Mouse (Mus musculus): Measurements from ENCODE around the gene Ppp1r8. TPM values are rescaled to one million over a fixed set of nuclear protein-coding genes. Genes with fewer than 3 reads are reported as not detected.
A peak's percentile ranks its signal among the peaks of the same experiment; 100 is the strongest.

Gene Ppp1r8
- polyA plus RNA-seq, 1 experiment = 50.2 TPM

GRCm38 (mm10) chr4:132783732-132784131 is 59.2 kb downstream of the Ppp1r8 start:
- Histone ChIP-seq H3K4me1 (ENCODE audit: control insufficient read depth, insufficient read depth, low read length) (no peaks in the 10 kb centered on the region; the same call in 1 of the 2 replicates), H3K27ac (ENCODE audit: control insufficient read depth, insufficient read depth, low read depth, low read length, poor library complexity) (no peak overlapping the region), H3K4me3 (replicated peaks; ENCODE audit: control insufficient read depth, low read depth, low read length) (no peak overlapping the region)
- no peak for TF ChIP-seq POLR2A (IDR thresholded peaks at IDR 0.05; ENCODE audit: borderline replicate concordance, control insufficient read depth, low read depth, low read length)
- WGBS = 74% methylated on average over 2 of the region's 2 CpGs

- TF ChIP-seq CTCF (IDR thresholded peaks at IDR 0.05; ENCODE audit: control insufficient read depth, insufficient read depth, low read length) = no peak
- no peak for TF ChIP-seq POLR2A (IDR thresholded peaks at IDR 0.05; ENCODE audit: borderline replicate concordance, control insufficient read depth, low read depth, low read length)
- no peaks in the 10 kb centered on the region; the same call in 1 of the 2 replicates for H3K4me1 ChIP-seq (ENCODE audit: control insufficient read depth, insufficient read depth, low read length)
- 36% methylated on average over 4 of the region's 4 CpGs for WGBS
- H3K4me3 ChIP-seq (replicated peaks; ENCODE audit: control insufficient read depth, low read depth, low read length) = no peak overlapping the region
- H3K27ac ChIP-seq (ENCODE audit: control insufficient read depth, insufficient read depth, low read depth, low read length, poor library complexity) = peak overlapping the region; percentile 36
Observed at GRCm38 (mm10) chr4:132780288-132780687, 62.7 kb downstream of the Ppp1r8 start.

DNA sequence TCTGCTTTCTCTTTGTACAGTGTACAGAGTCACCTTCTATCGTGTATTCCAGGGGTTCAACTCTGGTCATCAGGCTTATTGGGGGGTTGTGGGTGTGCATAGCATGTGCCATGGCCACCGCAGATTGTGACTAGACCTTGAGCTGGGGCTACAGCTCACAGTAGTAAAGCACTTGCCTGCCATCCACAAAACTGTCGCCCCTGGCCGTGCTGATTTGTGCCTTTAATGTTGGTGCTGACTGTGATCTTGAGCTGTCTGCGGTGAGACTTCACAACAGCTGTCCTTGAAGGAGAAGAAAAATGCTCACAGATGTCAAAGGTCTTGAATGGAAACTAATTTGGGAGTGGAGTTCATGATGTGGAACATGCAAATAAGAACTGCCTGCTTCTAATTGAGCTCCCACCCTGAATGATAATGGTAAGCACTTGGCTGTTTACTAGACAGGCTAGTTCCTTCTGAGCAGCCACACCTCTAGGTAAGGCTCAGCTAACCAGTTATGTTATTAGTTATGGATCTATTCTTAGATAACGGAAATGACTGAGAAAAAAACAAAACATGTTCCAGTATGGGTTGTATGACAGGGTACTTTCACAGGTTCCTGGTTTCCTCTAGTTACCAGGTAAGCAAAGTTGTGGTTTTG is 64.3 kb downstream of the Ppp1r8 start:
- Histone ChIP-seq H3K27ac (ENCODE audit: control insufficient read depth, insufficient read depth, low read depth, low read length, poor library complexity) (peak overlapping the region; percentile 11; the same call in 1 of the 2 replicates), H3K4me3 (replicated peaks; ENCODE audit: control insufficient read depth, low read depth, low read length) (no peak overlapping the region), H3K4me1 (ENCODE audit: control insufficient read depth, insufficient read depth, low read length) (no peaks in the 10 kb centered on the region; the same call in 1 of the 2 replicates)
- 88% methylated on average over 6 of the region's 6 CpGs for WGBS
- TF ChIP-seq POLR2A (IDR thresholded peaks at IDR 0.05; ENCODE audit: borderline replicate concordance, control insufficient read depth, low read depth, low read length) = no peak
- no peak for TF ChIP-seq CTCF (IDR thresholded peaks at IDR 0.05; ENCODE audit: control insufficient read depth, insufficient read depth, low read length)

Other genes starting within 250 kb of the Ppp1r8 start
- 15.3 and 22.5 TPM in 2 replicates for gene Eya3, start 204.2 kb downstream of the Ppp1r8 start, polyA plus RNA-seq (2011; ENCODE audit: insufficient read depth, insufficient read length, low replicate concordance, missing spikeins)
- gene Xkr8, start 110.6 kb downstream of the Ppp1r8 start, polyA plus RNA-seq (2011; ENCODE audit: insufficient read depth, insufficient read length, low replicate concordance, missing spikeins) = 0.52 and 2.3 TPM in 2 replicates
- gene Smpdl3b, start 85.9 kb downstream of the Ppp1r8 start, polyA plus RNA-seq (2011; ENCODE audit: insufficient read depth, insufficient read length, low replicate concordance, missing spikeins) = 1.7 TPM in 1 of 2 replicates, not detected in the other
- 52.3 and 67.6 TPM in 2 replicates for gene Rpa2, start 74.8 kb downstream of the Ppp1r8 start, polyA plus RNA-seq (2011; ENCODE audit: insufficient read depth, insufficient read length, low replicate concordance, missing spikeins)
- 10.5 and 22.4 TPM in 2 replicates for gene Themis2, start 46.8 kb downstream of the Ppp1r8 start, polyA plus RNA-seq (2011; ENCODE audit: insufficient read depth, insufficient read length, low replicate concordance, missing spikeins)
- 14.9 and 16.7 TPM in 2 replicates for gene Stx12, start 41.3 kb upstream of the Ppp1r8 start, polyA plus RNA-seq (2011; ENCODE audit: insufficient read depth, insufficient read length, low replicate concordance, missing spikeins)
- 12.8 and 19.1 TPM in 2 replicates for gene Fam76a, start 79.4 kb upstream of the Ppp1r8 start, polyA plus RNA-seq (2011; ENCODE audit: insufficient read depth, insufficient read length, low replicate concordance, missing spikeins)
- gene Fgr, start 130.9 kb upstream of the Ppp1r8 start, polyA plus RNA-seq (2011; ENCODE audit: insufficient read depth, insufficient read length, low replicate concordance, missing spikeins) = 16.1 and 53.3 TPM in 2 replicates
- gene Ahdc1, start 168.1 kb upstream of the Ppp1r8 start, polyA plus RNA-seq (2011; ENCODE audit: insufficient read depth, insufficient read length, low replicate concordance, missing spikeins) = 20.1 and 21.7 TPM in 2 replicates